Mouse (Mus musculus) C2C12 (cell line): ENCODE data around the gene Abcf3.

Experiments used
- CEBPB ChIP-seq: IDR thresholded peaks from one replicate; pipeline ENCODE4 v1.6.1; 2011; ENCODE audit warnings: low read depth, mild to moderate bottlenecking, control low read depth, moderate library complexity
- CTCF ChIP-seq: IDR thresholded peaks from one replicate; pipeline ENCODE4 v1.5.1; 2011; ENCODE audit not compliant: control insufficient read depth, insufficient read depth, insufficient read length
- USF1 ChIP-seq: IDR thresholded peaks from one replicate; pipeline ENCODE4 v1.6.1; 2011; ENCODE audit warnings: low read depth, mild to moderate bottlenecking, control low read depth, moderate library complexity

- TF ChIP-seq CTCF (no peak), CEBPB (no peak), USF1 (no peak)
These were observed 8.7 kb upstream of the Abcf3 start for GRCm38 (mm10) chr16:20539649-20540048.
